ENCODE assay signal across 12 mouse cellular contexts in genomic region chr9:102577480-102577879, GRCm38 (mm10). TPM values are rescaled to one million over a fixed set of nuclear protein-coding genes. Genes with fewer than 3 reads are reported as not detected.
DNase-seq lines count a peak whose midpoint lies in the region; ATAC-seq and TF ChIP-seq lines count a peak whose summit lies in the region.
"Had no signal": no experiment of that assay in that cellular context is flagged by ENCODE, and none has a peak within 500 bp of the region (broad histone marks: within the 10 kb centered on the region; RNA-seq: fewer than 3 reads in every experiment).

No protein-coding gene starts in this region.

- no peaks in the 10 kb centered on the region for H3K36me3 ChIP-seq in embryonic facial prominence, embryonic 14.5 days (ENCODE audit: control insufficient read depth, insufficient read depth, low read length)
- no peaks in the 10 kb centered on the region for H3K36me3 ChIP-seq in embryonic facial prominence, embryonic 10.5 days (replicated peaks)
- no peaks in the 10 kb centered on the region for H3K36me3 ChIP-seq in heart, embryonic 12.5 days
- H3K36me3 ChIP-seq in lung, embryonic 14.5 days (ENCODE audit: insufficient read depth) = no peaks in the 10 kb centered on the region
- H3K36me3 ChIP-seq in midbrain, embryonic 11.5 days (ENCODE audit: control insufficient read depth, insufficient read depth, low read length) = no peaks in the 10 kb centered on the region
- H3K36me3 ChIP-seq: limb, embryonic 12.5 days had no signal

- WGBS in embryonic facial prominence, embryonic 14.5 days = 52% methylated on average over 5 of the region's 5 CpGs
- WGBS in embryonic facial prominence, embryonic 10.5 days = 77% methylated on average over 5 of the region's 5 CpGs
- WGBS in heart, embryonic 12.5 days = 52% methylated on average over 5 of the region's 5 CpGs
- WGBS in lung, embryonic 14.5 days = 47% methylated on average over 5 of the region's 5 CpGs
- 84% methylated on average over 5 of the region's 5 CpGs for WGBS in midbrain, embryonic 11.5 days

- H3K4me1 ChIP-seq in embryonic facial prominence, embryonic 14.5 days (ENCODE audit: control insufficient read depth, insufficient read depth, low read length) = no peaks in the 10 kb centered on the region
- no peaks in the 10 kb centered on the region for H3K4me1 ChIP-seq in embryonic facial prominence, embryonic 10.5 days
- peaks cover 10% of the 10 kb centered on the region; the same call in 1 of the 2 replicates for H3K4me1 ChIP-seq in heart, embryonic 12.5 days (replicated peaks)
- H3K4me1 ChIP-seq in lung, embryonic 14.5 days (ENCODE audit: insufficient read depth) = no peaks in the 10 kb centered on the region
- H3K4me1 ChIP-seq in midbrain, embryonic 11.5 days (ENCODE audit: control insufficient read depth, insufficient read depth, low read length) = peaks cover 3% of the 10 kb centered on the region; the same call in 1 of the 2 replicates

- no peak overlapping the region for H3K4me3 ChIP-seq in embryonic facial prominence, embryonic 14.5 days (ENCODE audit: low read depth, low read length)
- no peak overlapping the region for H3K4me3 ChIP-seq in embryonic facial prominence, embryonic 10.5 days
- no peak overlapping the region for H3K4me3 ChIP-seq in heart, embryonic 12.5 days
- H3K4me3 ChIP-seq in lung, embryonic 14.5 days (ENCODE audit: low read depth, low read length) = no peak overlapping the region
- no peak overlapping the region for H3K4me3 ChIP-seq in midbrain, embryonic 11.5 days (ENCODE audit: low read depth, low read length)
- H3K4me3 ChIP-seq: limb, embryonic 12.5 days had no signal

- DNase-seq in embryonic facial prominence, embryonic 14.5 days (ENCODE audit: low spot score) = peak; percentile 37
- no peak for DNase-seq in embryonic facial prominence, embryonic 10.5 days (ENCODE audit: low spot score)
- DNase-seq in 416B (ENCODE audit: low read depth) = peak; percentile 86
- peak; percentile 47 for DNase-seq in lung, embryonic 14.5 days
- DNase-seq in midbrain, embryonic 11.5 days (ENCODE audit: low spot score, missing footprints) = no peak
- DNase-seq in gastrocnemius, postnatal 4 days (ENCODE audit: low spot score in 2 of 2) = no peak
- DNase-seq in cerebellum, adult 11 months = no peak
- DNase-seq: gastrocnemius, postnatal 25 days; right cerebral cortex, postnatal 4 days; thymus, adult 2 months had no signal

- no peaks in the 10 kb centered on the region for H3K9me3 ChIP-seq in embryonic facial prominence, embryonic 14.5 days (ENCODE audit: control insufficient read depth, low read length)
- H3K9me3 ChIP-seq in embryonic facial prominence, embryonic 10.5 days = no peaks in the 10 kb centered on the region
- no peaks in the 10 kb centered on the region for H3K9me3 ChIP-seq in heart, embryonic 12.5 days (replicated peaks)
- no peaks in the 10 kb centered on the region for H3K9me3 ChIP-seq in lung, embryonic 14.5 days (ENCODE audit: low read depth, low read length)
- H3K9me3 ChIP-seq in midbrain, embryonic 11.5 days (ENCODE audit: control insufficient read depth, low read length) = no peaks in the 10 kb centered on the region
- H3K9me3 ChIP-seq: limb, embryonic 12.5 days had no signal

- no peaks in the 10 kb centered on the region for H3K27me3 ChIP-seq in embryonic facial prominence, embryonic 14.5 days (replicated peaks; ENCODE audit: control insufficient read depth, insufficient read depth, low read length)
- no peaks in the 10 kb centered on the region for H3K27me3 ChIP-seq in embryonic facial prominence, embryonic 10.5 days (replicated peaks; ENCODE audit: low read depth, poor library complexity, severe bottlenecking)
- H3K27me3 ChIP-seq in heart, embryonic 12.5 days (replicated peaks) = no peaks in the 10 kb centered on the region
- no peaks in the 10 kb centered on the region for H3K27me3 ChIP-seq in lung, embryonic 14.5 days (ENCODE audit: insufficient read depth, low read length)
- H3K27me3 ChIP-seq in midbrain, embryonic 11.5 days (ENCODE audit: control insufficient read depth, insufficient read depth, low read length) = no peaks in the 10 kb centered on the region
- H3K27me3 ChIP-seq: limb, embryonic 12.5 days had no signal

- H3K4me2 ChIP-seq in embryonic facial prominence, embryonic 14.5 days (ENCODE audit: low read depth, low read length) = no peak overlapping the region
- H3K4me2 ChIP-seq in heart, embryonic 12.5 days = no peak overlapping the region
- no peak overlapping the region for H3K4me2 ChIP-seq in lung, embryonic 14.5 days
- no peak overlapping the region for H3K4me2 ChIP-seq in midbrain, embryonic 11.5 days
- H3K4me2 ChIP-seq: limb, embryonic 12.5 days had no signal

- ATAC-seq in embryonic facial prominence, embryonic 14.5 days (ENCODE audit: low read depth) = no peak
- ATAC-seq in heart, embryonic 12.5 days (ENCODE audit: insufficient number of reproducible peaks, low FRiP score) = peak; percentile 39; the same call in 1 of the 2 replicates
- ATAC-seq in lung, embryonic 14.5 days (ENCODE audit: insufficient read depth) = no peak
- no peak for ATAC-seq in midbrain, embryonic 11.5 days (ENCODE audit: low FRiP score)

- no peak overlapping the region for H3K27ac ChIP-seq in embryonic facial prominence, embryonic 14.5 days (replicated peaks; ENCODE audit: low read depth, low read length)
- H3K27ac ChIP-seq in embryonic facial prominence, embryonic 10.5 days (replicated peaks) = no peak overlapping the region
- peak overlapping the region; percentile 67 for H3K27ac ChIP-seq in heart, embryonic 12.5 days (ENCODE audit: poor library complexity, severe bottlenecking)
- H3K27ac ChIP-seq in lung, embryonic 14.5 days (ENCODE audit: low read depth) = peak overlapping the region; percentile 52; the same call in 1 of the 2 replicates
- H3K27ac ChIP-seq in midbrain, embryonic 11.5 days (ENCODE audit: low read depth, low read length) = no peak overlapping the region
- H3K27ac ChIP-seq: limb, embryonic 12.5 days had no signal

- no peak overlapping the region for H3K9ac ChIP-seq in embryonic facial prominence, embryonic 14.5 days (ENCODE audit: low read depth, low read length)
- H3K9ac ChIP-seq in heart, embryonic 12.5 days = no peak overlapping the region
- H3K9ac ChIP-seq in lung, embryonic 14.5 days = no peak overlapping the region
- no peak overlapping the region for H3K9ac ChIP-seq in midbrain, embryonic 11.5 days (ENCODE audit: low read length)
- H3K9ac ChIP-seq: limb, embryonic 12.5 days had no signal

- TF ChIP-seq CTCF in lung, embryonic 14.5 days (IDR thresholded peaks at IDR 0.05; ENCODE audit: low read depth) = no peak

RNA-seq across cellular contexts. Expression of gene Anapc13, which starts 48.6 kb away (rescaled TPM):
- polyA plus RNA-seq in embryonic facial prominence, embryonic 14.5 days (2014; fragmentation: Nextera tagmentation; extraction: Ambion mirVana) = 175 and 190 TPM in 2 replicates
- 146 and 164 TPM in 2 replicates for polyA plus RNA-seq in embryonic facial prominence, embryonic 10.5 days (2016; fragmentation: Nextera tagmentation; extraction: Ambion mirVana)
- 227 and 238 TPM in 2 replicates for polyA plus RNA-seq in heart, embryonic 12.5 days (2016; fragmentation: Nextera tagmentation; extraction: Ambion mirVana)
- 166 and 188 TPM in 2 replicates for polyA plus RNA-seq in lung, embryonic 14.5 days (2014; fragmentation: Nextera tagmentation; extraction: Ambion mirVana)
- polyA plus RNA-seq in midbrain, embryonic 11.5 days (2014; fragmentation: Nextera tagmentation; extraction: Ambion mirVana) = 167 and 182 TPM in 2 replicates
- total RNA-seq in gastrocnemius, postnatal 4 days (2021) = 100 to 1,000 TPM; 200 to 212 TPM

RNA-seq across cellular contexts. Expression of gene Cep63, which starts 48.9 kb away (rescaled TPM):
- polyA plus RNA-seq in embryonic facial prominence, embryonic 14.5 days (2014; fragmentation: Nextera tagmentation; extraction: Ambion mirVana) = 40.7 and 47.0 TPM in 2 replicates
- 53.4 and 56.2 TPM in 2 replicates for polyA plus RNA-seq in embryonic facial prominence, embryonic 10.5 days (2016; fragmentation: Nextera tagmentation; extraction: Ambion mirVana)
- polyA plus RNA-seq in heart, embryonic 12.5 days (2016; fragmentation: Nextera tagmentation; extraction: Ambion mirVana) = 44.2 and 51.4 TPM in 2 replicates
- polyA plus RNA-seq in lung, embryonic 14.5 days (2014; fragmentation: Nextera tagmentation; extraction: Ambion mirVana) = 44.2 and 47.5 TPM in 2 replicates
- 53.1 and 62.0 TPM in 2 replicates for polyA plus RNA-seq in midbrain, embryonic 11.5 days (2014; fragmentation: Nextera tagmentation; extraction: Ambion mirVana)
- 10 to 100 TPM; 41.1 to 43.7 TPM for total RNA-seq in gastrocnemius, postnatal 4 days (2021)

Comparison
In these comparisons a context has a peak if more than half of its experiments do, and no peak if none do; other contexts are left out.
1. DNase-seq: peak in embryonic facial prominence, embryonic 14.5 days (single experiment), 416B (single experiment) and lung, embryonic 14.5 days (single experiment); none in embryonic facial prominence, embryonic 10.5 days (single experiment), midbrain, embryonic 11.5 days (single experiment), gastrocnemius, postnatal 4 days (0 of 2) and cerebellum, adult 11 months (single experiment).
2. H3K27ac ChIP-seq: peak in heart, embryonic 12.5 days (single experiment) and lung, embryonic 14.5 days (single experiment); none in embryonic facial prominence, embryonic 14.5 days (single experiment), embryonic facial prominence, embryonic 10.5 days (single experiment) and midbrain, embryonic 11.5 days (single experiment).